Comparison of ENCODE assay signal across 22 mouse cellular contexts in genomic region chr11:36145057-36145456, GRCm38 (mm10).
DNase-seq lines count a peak whose midpoint lies in the region; ATAC-seq and TF ChIP-seq lines count a peak whose summit lies in the region.
"Had no signal": no experiment of that assay in that cellular context is flagged by ENCODE, and none has a peak within 500 bp of the region (broad histone marks: within the 10 kb centered on the region; RNA-seq: fewer than 3 reads in every experiment).

No protein-coding gene starts in this region.

- no peak overlapping the region for H3K4me2 ChIP-seq in intestine, embryonic 14.5 days (ENCODE audit: low read length)
- no peak overlapping the region for H3K4me2 ChIP-seq in intestine, embryonic 15.5 days (replicated peaks)
- no peak overlapping the region for H3K4me2 ChIP-seq in CH12.LX (ENCODE audit: insufficient read depth, low read depth, poor library complexity, severe bottlenecking)
- H3K4me2 ChIP-seq: embryonic facial prominence, embryonic 12.5 days; forebrain, embryonic 13.5 days; forebrain, embryonic 15.5 days had no signal

- in situ Hi-C loops in CH12.LX (cut with MboI; ENCODE audit: low pct_ligation_motif_present, low pct_unique_long_range_greater_than_20kb, low sequenced_read_pairs) = no loop called here
- in situ Hi-C loops in ES-E14 (cut with MboI; ENCODE audit: low sequenced_read_pairs in 2 of 2, unreplicated experiment in 2 of 2) = no loop called here

- H3K36me3 ChIP-seq in intestine, embryonic 14.5 days (ENCODE audit: control insufficient read depth, insufficient read depth, low read length) = no peaks in the 10 kb centered on the region
- H3K36me3 ChIP-seq in intestine, embryonic 15.5 days = no peaks in the 10 kb centered on the region
- H3K36me3 ChIP-seq in CH12.LX (replicated peaks in 1 of 2; ENCODE audit: control insufficient read depth in 1 of 2, insufficient read depth in 1 of 2, low read length in 1 of 2) (no peaks in the 10 kb centered on the region), ES-E14 (ENCODE audit: control insufficient read depth, insufficient read depth, low read length, poor library complexity, severe bottlenecking) (no peaks in the 10 kb centered on the region)
- H3K36me3 ChIP-seq: embryonic facial prominence, embryonic 10.5 days; embryonic facial prominence, embryonic 12.5 days; forebrain, embryonic 15.5 days; G1E had no signal

- H3K79me2 ChIP-seq in CH12.LX (replicated peaks; ENCODE audit: control insufficient read depth, extremely low read depth, insufficient read depth, poor library complexity, severe bottlenecking) = no peaks in the 10 kb centered on the region

- H3K9me3 ChIP-seq in intestine, embryonic 14.5 days (ENCODE audit: control insufficient read depth, low read length) = no peaks in the 10 kb centered on the region
- H3K9me3 ChIP-seq in intestine, embryonic 15.5 days = no peaks in the 10 kb centered on the region
- H3K9me3 ChIP-seq in CH12.LX (replicated peaks; ENCODE audit: low read length) = peaks cover 64% of the 10 kb centered on the region
- H3K9me3 ChIP-seq in ES-E14 (ENCODE audit: control insufficient read depth, insufficient read depth, low read depth, low read length) = no peaks in the 10 kb centered on the region
- H3K9me3 ChIP-seq: embryonic facial prominence, embryonic 10.5 days; embryonic facial prominence, embryonic 12.5 days; forebrain, embryonic 13.5 days; forebrain, embryonic 15.5 days had no signal

- no peak overlapping the region for H3K4me3 ChIP-seq in intestine, embryonic 14.5 days (ENCODE audit: low read depth, low read length)
- no peak overlapping the region for H3K4me3 ChIP-seq in intestine, embryonic 15.5 days (replicated peaks)
- H3K4me3 ChIP-seq in CH12.LX (replicated peaks in 1 of 3; ENCODE audit: low read depth in 2 of 3, low read length in 2 of 3, poor library complexity in 1 of 3) = no peak overlapping the region
- no peak overlapping the region for H3K4me3 ChIP-seq in ES-E14 (ENCODE audit: insufficient read depth in 1 of 2, low read depth in 1 of 2, low read length in 2 of 2, poor library complexity in 1 of 2, severe bottlenecking in 1 of 2)
- H3K4me3 ChIP-seq: embryonic facial prominence, embryonic 10.5 days; embryonic facial prominence, embryonic 12.5 days; forebrain, embryonic 13.5 days; forebrain, embryonic 15.5 days had no signal

- no peak for TF ChIP-seq CTCF in CH12.LX (conservative IDR thresholded peaks at IDR 0.05 in 1 of 2, IDR thresholded peaks at IDR 0.05 in 1 of 2; ENCODE audit: low read depth in 2 of 2, low read length in 2 of 2)

- ATAC-seq in intestine, embryonic 14.5 days (replicated peaks; ENCODE audit: low FRiP score, low TSS enrichment, low read depth) = no peak
- no peak for ATAC-seq in intestine, embryonic 15.5 days
- ATAC-seq in CD4-positive, CD25-positive, alpha-beta regulatory T cell, adult 4 months = no peak
- ATAC-seq: forebrain, embryonic 13.5 days; forebrain, embryonic 15.5 days; forebrain, postnatal 0 days had no signal

- no peak overlapping the region for H3K27ac ChIP-seq in intestine, embryonic 14.5 days (ENCODE audit: low read depth)
- H3K27ac ChIP-seq in intestine, embryonic 15.5 days = no peak overlapping the region
- H3K27ac ChIP-seq in CH12.LX (ENCODE audit: insufficient read depth, low read depth) (no peak overlapping the region), ES-E14 (ENCODE audit: insufficient read depth, low read depth, low read length, poor library complexity, severe bottlenecking) (no peak overlapping the region)
- H3K27ac ChIP-seq: embryonic facial prominence, embryonic 10.5 days; embryonic facial prominence, embryonic 12.5 days; forebrain, embryonic 13.5 days; forebrain, embryonic 15.5 days had no signal

- no peak for TF ChIP-seq RAD21 in CH12.LX (IDR thresholded peaks at IDR 0.05; ENCODE audit: low read depth, low read length)

- TF ChIP-seq POLR2A in CH12.LX (IDR thresholded peaks at IDR 0.05; ENCODE audit: low read depth, low read length) = no peak

- H3K9ac ChIP-seq in intestine, embryonic 14.5 days (ENCODE audit: low read length) = no peak overlapping the region
- H3K9ac ChIP-seq in intestine, embryonic 15.5 days = no peak overlapping the region
- H3K9ac ChIP-seq in CH12.LX (ENCODE audit: insufficient read depth, low read depth) = no peak overlapping the region
- H3K9ac ChIP-seq in ES-E14 (ENCODE audit: insufficient read depth, low read depth, low read length, poor library complexity, severe bottlenecking) = no peak overlapping the region
- H3K9ac ChIP-seq: embryonic facial prominence, embryonic 12.5 days; forebrain, embryonic 13.5 days; forebrain, embryonic 15.5 days; forebrain, postnatal 0 days had no signal

- no peak for TF ChIP-seq EP300 in CH12.LX (IDR thresholded peaks at IDR 0.05; ENCODE audit: low read length)

- dilution Hi-C loops in CH12.LX (cut with MboI; ENCODE audit: extremely low pct_ligation_motif_present, extremely low pct_unique_long_range_greater_than_20kb, low sequenced_read_pairs) = no loop called here

- peak; percentile 42 for DNase-seq in intestine, embryonic 14.5 days (ENCODE audit: low spot score)
- no peak for DNase-seq in CH12.LX (ENCODE audit: extremely low read depth)
- DNase-seq in ES-E14 (ENCODE audit: low read depth, low spot score) = no peak
- DNase-seq in R1 (ENCODE audit: low read depth, low spot score) = peak; percentile 29
- no peak for DNase-seq in kidney, postnatal 4 days
- DNase-seq in lung, postnatal 4 days = no peak
- DNase-seq: adrenal gland, adult 2 months; adrenal gland, postnatal 10 days; adrenal gland, postnatal 25 days; cerebellum, adult 11 months; cerebellum, adult 18-20 months; cerebellum, adult 8-10 months; cerebellum, adult 9-11 months; cerebellum, postnatal 25 days; forebrain, postnatal 0 days had no signal

- H3K4me1 ChIP-seq in intestine, embryonic 14.5 days (replicated peaks; ENCODE audit: control insufficient read depth, insufficient read depth, low read length) = no peaks in the 10 kb centered on the region
- H3K4me1 ChIP-seq in intestine, embryonic 15.5 days (replicated peaks) = no peaks in the 10 kb centered on the region
- H3K4me1 ChIP-seq in CH12.LX (ENCODE audit: control insufficient read depth in 1 of 2, insufficient read depth in 2 of 2) (no peaks in the 10 kb centered on the region), ES-E14 (ENCODE audit: control insufficient read depth in 2 of 2, insufficient read depth in 2 of 2, low read length in 2 of 2, poor library complexity in 1 of 2) (no peaks in the 10 kb centered on the region)
- H3K4me1 ChIP-seq: embryonic facial prominence, embryonic 10.5 days; embryonic facial prominence, embryonic 12.5 days; forebrain, embryonic 13.5 days; forebrain, embryonic 15.5 days had no signal

- 67% methylated on average over 12 of the region's 12 CpGs for WGBS in intestine, embryonic 14.5 days
- WGBS in intestine, embryonic 15.5 days = 58% methylated on average over 12 of the region's 12 CpGs

- H3K27me3 ChIP-seq in intestine, embryonic 14.5 days (replicated peaks; ENCODE audit: control insufficient read depth, insufficient read depth, low read length) = no peaks in the 10 kb centered on the region
- H3K27me3 ChIP-seq in intestine, embryonic 15.5 days (replicated peaks) = no peaks in the 10 kb centered on the region
- no peaks in the 10 kb centered on the region for H3K27me3 ChIP-seq in CH12.LX (replicated peaks)
- H3K27me3 ChIP-seq: embryonic facial prominence, embryonic 12.5 days; forebrain, embryonic 13.5 days; forebrain, embryonic 15.5 days had no signal

TF ChIP-seq in CH12.LX, 34 proteins besides CTCF, POLR2A, EP300 and RAD21:
- TF ChIP-seq MAFK (IDR thresholded peaks at IDR 0.05; ENCODE audit: insufficient replicate concordance, low read length) (peak; percentile 96), SIN3A (IDR thresholded peaks at IDR 0.05; ENCODE audit: low read length) (no peak), ZNF384 (IDR thresholded peaks at IDR 0.05; ENCODE audit: low read depth, low read length) (no peak), MEF2A (IDR thresholded peaks at IDR 0.05; ENCODE audit: borderline replicate concordance, low read depth, low read length) (no peak), USF1 (IDR thresholded peaks at IDR 0.05; ENCODE audit: low read depth, low read length) (no peak), MXI1 (IDR thresholded peaks at IDR 0.05; ENCODE audit: low read depth, low read length) (no peak)

TF ChIP-seq in ES-E14, 5 proteins besides CTCF, POLR2A, EP300 and RAD21:
- TF ChIP-seq ZNF384 (IDR thresholded peaks at IDR 0.05; ENCODE audit: low read depth, low read length) (no peak), MAFK (IDR thresholded peaks at IDR 0.05; ENCODE audit: insufficient read depth, low read depth, low read length) (peak; percentile 100)

Comparison
In these comparisons a context has a peak if more than half of its experiments do, and no peak if none do; other contexts are left out.
1. DNase-seq: peak in intestine, embryonic 14.5 days (single experiment) and R1 (single experiment); none in CH12.LX (single experiment), ES-E14 (single experiment), kidney, postnatal 4 days (0 of 2) and lung, postnatal 4 days (0 of 2).